Mouse (Mus musculus) E14TG2a.4 (cell line): ENCODE data around the gene Got1.

ENCODE experiments used
- CTCF ChIP-seq: conservative IDR thresholded peaks from 2 replicates; pipeline ENCODE4 v1.5.1; 2014; ENCODE audit warnings: low read length
- NANOG ChIP-seq: IDR thresholded peaks from 2 replicates; pipeline ENCODE4 v1.6.1; 2014; ENCODE audit warnings: borderline replicate concordance, low read length, mixed read lengths

DNA sequence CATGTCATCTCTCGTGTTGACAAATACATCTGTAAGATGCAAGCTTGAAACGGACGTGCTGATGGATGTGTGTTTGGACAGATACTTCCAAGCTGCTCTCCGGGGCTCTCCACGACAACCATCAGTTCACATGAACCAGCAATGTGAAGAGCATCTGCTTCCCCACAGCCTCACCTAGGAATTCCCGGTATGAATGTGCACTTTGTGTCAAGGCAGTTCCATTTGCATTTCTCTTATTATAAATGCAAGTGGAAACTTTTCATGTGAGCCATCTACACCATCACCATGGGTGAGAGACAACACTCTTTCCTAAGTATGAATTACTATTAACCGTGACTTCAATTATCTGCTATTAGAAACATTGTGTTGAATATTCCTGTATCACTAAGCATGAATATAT is 6.6 kb downstream of the Got1 start:
- TF ChIP-seq CTCF, result no peak
- TF ChIP-seq NANOG, result no peak
